Mouse (Mus musculus): Measurements from ENCODE around the gene Cap1. TPM values are rescaled to one million over a fixed set of nuclear protein-coding genes. Genes with fewer than 3 reads are reported as not detected.
A peak's percentile ranks its signal among the peaks of the same experiment; 100 is the strongest.

Gene Cap1
- polyA plus RNA-seq (2015; fragmentation: Nextera tagmentation; extraction: Ambion mirVana) = 69.2 and 75.5 TPM in 2 replicates

DNA sequence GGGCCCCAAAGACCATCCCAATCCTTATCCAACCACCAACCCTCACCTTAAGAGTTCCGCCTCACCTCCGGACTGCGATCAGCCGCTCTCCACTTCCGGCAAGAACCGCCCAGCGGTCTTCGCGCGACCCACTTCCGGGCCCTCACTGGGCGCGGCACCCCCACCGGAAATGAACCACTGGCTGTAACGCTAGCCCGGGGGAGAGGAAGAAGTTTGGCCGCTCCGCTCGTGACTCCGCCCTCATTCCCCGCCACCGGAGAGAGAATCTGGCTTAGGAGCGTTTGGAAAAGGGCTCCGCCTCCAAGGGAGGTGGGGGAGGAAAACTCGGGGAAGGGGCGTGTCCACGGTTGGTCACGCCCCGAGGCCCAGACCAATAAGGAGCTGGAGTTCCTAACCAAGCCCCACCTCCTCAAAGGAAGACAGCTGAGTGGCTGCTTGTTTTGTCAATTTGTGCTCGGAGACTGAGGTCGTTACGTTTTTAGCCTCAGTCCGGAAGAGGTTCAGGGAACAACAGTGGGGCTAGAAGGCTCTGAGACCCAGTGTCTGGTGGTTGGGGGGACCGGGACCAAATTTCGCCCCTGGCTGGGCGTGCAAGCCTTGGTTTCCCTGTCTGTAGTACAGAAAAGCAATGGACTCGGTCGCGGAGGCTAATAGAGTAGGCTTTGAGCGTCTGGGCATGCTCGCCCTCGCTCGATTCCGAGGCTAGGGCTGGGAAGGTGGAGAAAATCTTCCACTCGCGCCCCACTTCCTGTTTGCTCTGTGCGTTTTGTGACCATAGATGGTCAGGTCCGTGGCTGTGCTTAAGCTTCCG, at the start of gene Cap1:
Cap1 (minus strand) TSS at position 289 of the 811 bp plus-strand sequence.
- WGBS = under 1% methylated on average over 49 of the region's 49 CpGs
- Histone ChIP-seq H3K9ac (peak within 1 kb of the TSS; percentile 84), H3K27ac (replicated peaks) (peak within 1 kb of the TSS; percentile 99), H3K36me3 (no peaks in the 10 kb centered on the region), H3K9me3 (no peaks in the 10 kb centered on the region), H3K4me1 (replicated peaks) (peaks cover 44% of the 10 kb centered on the region), H3K4me2 (peak within 1 kb of the TSS; percentile 79), H3K27me3 (no peaks in the 10 kb centered on the region), H3K4me3 (peak within 1 kb of the TSS; percentile 74)
- peak; percentile 97 for ATAC-seq (ENCODE audit: low read depth)

DNA sequence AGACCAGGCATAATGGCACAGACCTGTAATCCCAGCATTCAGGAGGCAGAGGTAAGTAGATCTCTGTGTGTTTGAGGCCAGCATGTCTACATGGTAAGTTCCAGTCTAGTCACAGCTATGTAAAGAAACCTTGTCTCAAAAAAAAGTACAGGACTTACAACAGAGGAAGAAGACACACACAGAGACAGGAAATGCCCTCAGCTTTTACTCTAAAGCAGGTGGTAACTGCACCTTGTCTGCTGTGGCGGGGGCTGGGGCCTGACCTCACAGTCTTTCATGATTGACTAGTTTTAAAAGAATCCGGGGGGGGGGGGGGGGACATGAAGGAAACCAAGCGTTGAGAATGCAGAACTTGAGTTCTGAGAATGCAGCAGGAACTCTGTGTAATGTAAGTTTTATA, 48.0 kb upstream of the Cap1 start:
- 57% methylated on average over 3 of the region's 3 CpGs for WGBS
- Histone ChIP-seq H3K36me3 (no peaks in the 10 kb centered on the region), H3K4me2 (no peak overlapping the region), H3K9ac (no peak overlapping the region), H3K27ac (replicated peaks) (no peak overlapping the region), H3K9me3 (no peaks in the 10 kb centered on the region), H3K27me3 (no peaks in the 10 kb centered on the region), H3K4me3 (no peak overlapping the region), H3K4me1 (replicated peaks) (no peaks in the 10 kb centered on the region)
- no peak for ATAC-seq (ENCODE audit: low read depth)

DNA sequence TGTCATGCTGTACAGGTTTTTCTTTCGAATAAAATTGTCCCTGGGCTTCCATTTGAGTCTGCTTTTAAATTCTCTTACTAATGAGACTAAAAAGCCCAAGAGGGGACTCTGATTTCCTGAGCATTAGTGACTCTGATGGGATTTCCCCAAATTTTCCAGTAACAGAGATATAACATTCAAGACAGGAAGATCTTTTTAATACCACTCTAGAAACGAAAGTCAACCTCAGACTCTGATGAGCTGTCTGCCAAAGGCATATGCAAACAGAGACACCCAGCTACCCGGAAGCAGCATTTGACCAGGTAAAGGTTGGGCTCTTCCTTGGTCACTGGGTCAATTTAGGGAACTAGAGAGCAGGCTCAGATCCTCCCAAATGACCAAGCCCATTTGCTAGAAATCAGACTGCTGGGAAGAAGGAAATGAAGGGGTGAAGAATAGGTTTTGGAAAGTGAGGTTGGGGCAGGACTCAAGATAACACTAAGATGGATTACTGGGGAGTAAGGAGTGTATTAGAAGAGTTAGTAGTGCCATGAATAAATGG, 47.3 kb upstream of the Cap1 start:
- H3K27me3 ChIP-seq = no peaks in the 10 kb centered on the region
- H3K4me2 ChIP-seq = no peak overlapping the region
- ATAC-seq (ENCODE audit: low read depth) = no peak
- H3K4me1 ChIP-seq (replicated peaks) = no peaks in the 10 kb centered on the region
- no peak overlapping the region for H3K9ac ChIP-seq
- no peak overlapping the region for H3K27ac ChIP-seq (replicated peaks)
- H3K9me3 ChIP-seq = no peaks in the 10 kb centered on the region
- no peaks in the 10 kb centered on the region for H3K36me3 ChIP-seq
- no peak overlapping the region for H3K4me3 ChIP-seq
- WGBS = 78% methylated on average over 3 of the region's 3 CpGs

DNA sequence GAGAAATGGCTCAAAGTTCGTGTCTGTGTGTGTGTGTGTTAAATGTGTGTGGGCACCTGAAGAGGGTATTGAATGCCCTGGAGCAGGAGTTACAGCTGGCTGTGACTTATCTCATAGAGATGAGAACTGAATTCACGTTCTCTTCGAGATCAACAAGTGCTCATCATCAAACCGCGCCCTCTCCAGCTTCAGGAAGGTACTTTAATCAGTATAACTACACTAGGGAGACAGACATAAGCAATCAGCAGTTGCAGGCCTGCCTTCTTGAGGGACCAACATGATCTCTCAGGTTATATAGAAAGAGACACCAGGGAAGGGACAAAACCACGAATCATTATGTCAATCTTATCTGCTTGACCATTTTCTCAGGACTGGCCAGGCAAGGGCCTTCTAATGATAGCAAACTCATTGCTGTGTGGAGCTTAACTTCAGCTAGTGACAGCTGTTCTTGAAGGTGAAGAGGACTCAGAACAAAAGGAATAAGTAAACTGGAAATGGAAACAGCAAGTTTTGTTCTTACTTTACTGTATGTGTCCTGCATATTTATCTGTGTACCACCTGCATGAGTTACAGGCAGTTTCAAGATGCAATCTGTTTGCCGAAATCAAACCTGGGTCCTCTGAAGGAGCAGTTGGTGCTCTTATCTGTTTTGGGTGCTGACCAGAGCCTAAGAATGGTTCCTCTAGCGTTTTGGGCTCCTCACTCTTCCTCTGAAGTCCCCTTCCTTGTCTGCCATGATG, 46.6 kb upstream of the Cap1 start:
- no peaks in the 10 kb centered on the region for H3K27me3 ChIP-seq
- no peaks in the 10 kb centered on the region for H3K9me3 ChIP-seq
- no peak overlapping the region for H3K4me2 ChIP-seq
- H3K4me1 ChIP-seq (replicated peaks) = no peaks in the 10 kb centered on the region
- H3K4me3 ChIP-seq = no peak overlapping the region
- 76% methylated on average over 8 of the region's 8 CpGs for WGBS
- H3K27ac ChIP-seq (replicated peaks) = no peak overlapping the region
- ATAC-seq (ENCODE audit: low read depth) = no peak
- no peak overlapping the region for H3K9ac ChIP-seq
- no peaks in the 10 kb centered on the region for H3K36me3 ChIP-seq

DNA sequence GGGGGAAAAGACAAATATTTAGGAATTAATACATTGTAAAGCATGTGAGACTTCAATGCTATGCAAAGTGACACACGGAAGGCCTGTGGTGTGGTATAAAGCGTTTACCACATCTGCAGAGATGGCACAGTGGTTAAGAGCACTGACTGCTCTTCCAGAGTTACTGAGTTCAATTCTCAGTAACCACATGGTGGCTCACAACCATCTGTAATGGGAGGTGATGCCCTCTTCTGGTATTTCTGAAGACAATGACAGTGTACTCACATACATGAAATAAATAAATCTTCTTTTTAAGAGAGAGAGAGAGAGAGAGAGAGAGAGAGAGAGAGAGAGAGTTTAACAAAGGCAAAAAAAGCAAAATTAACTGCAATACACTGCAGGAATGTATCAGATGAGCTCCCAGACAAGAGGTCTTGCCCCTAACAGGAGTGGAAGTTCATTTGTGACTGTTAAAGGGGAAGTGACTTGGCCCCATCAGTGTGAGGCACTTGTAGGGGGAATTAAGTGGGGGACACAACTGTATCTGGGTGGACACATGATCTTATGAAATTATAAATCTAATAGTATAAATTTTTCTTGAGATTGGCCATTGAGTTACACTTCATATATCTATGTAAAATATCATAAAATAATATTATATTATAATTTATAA, 45.2 kb upstream of the Cap1 start:
- Histone ChIP-seq H3K9ac (no peak overlapping the region), H3K4me2 (no peak overlapping the region), H3K27me3 (no peaks in the 10 kb centered on the region), H3K36me3 (no peaks in the 10 kb centered on the region), H3K4me1 (replicated peaks) (no peaks in the 10 kb centered on the region), H3K4me3 (no peak overlapping the region), H3K9me3 (no peaks in the 10 kb centered on the region), H3K27ac (replicated peaks) (no peak overlapping the region)
- ATAC-seq (ENCODE audit: low read depth) = no peak
- 87% methylated on average over 2 of the region's 2 CpGs for WGBS

DNA sequence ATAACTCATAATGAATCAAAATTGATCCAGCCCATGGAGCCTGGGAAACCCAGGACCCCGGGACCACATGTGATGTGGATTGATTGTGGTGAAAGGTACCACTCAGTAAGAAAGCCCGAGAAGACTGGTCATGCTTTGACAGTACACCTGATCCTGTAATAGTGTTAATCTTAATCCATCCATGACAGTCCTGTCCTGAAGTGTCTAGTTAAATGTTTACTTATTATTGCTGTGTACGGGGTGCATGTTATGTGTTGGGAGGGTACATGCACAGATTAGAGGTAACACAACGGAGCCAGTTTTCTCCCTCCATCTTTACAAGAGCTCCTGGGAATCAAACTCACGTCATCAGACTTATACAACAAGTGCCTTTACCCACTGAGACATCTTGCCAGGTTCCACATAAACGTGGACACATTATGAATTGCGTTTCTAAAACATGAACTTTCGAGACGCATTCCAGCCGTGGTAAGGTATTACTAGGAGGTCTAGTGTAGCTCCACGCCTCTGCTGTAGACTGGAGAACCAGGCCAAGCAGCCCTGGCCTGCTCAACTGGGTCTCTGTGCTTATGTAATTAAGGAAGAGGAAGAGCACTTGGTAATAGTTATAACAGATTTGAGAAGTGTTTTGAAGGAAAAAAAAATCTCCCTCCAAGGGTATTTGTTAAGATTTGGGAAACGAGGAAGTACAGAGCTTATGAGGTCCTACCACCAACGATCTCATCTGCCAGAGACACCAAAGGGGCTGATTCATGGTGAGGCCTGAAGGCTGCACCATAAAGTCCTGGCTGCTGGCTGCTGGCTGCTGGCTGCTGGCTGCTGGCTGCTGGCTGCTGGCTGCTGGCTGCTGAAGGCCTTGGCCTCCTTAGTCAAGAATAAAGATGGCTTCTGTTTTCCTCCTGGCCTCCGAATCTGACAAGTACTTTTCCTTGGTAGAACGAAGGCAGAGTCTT, 37.8 kb upstream of the Cap1 start:
- Histone ChIP-seq H3K36me3 (no peaks in the 10 kb centered on the region), H3K4me1 (replicated peaks) (0 out of 2 replicates have a peak, but pooled peaks cover 3% of the 10 kb centered on the region), H3K27ac (replicated peaks) (no peak overlapping the region), H3K4me3 (no peak overlapping the region), H3K9me3 (no peaks in the 10 kb centered on the region), H3K27me3 (no peaks in the 10 kb centered on the region), H3K4me2 (no peak overlapping the region), H3K9ac (no peak overlapping the region)
- ATAC-seq (ENCODE audit: low read depth) = no peak
- 90% methylated on average over 15 of the region's 15 CpGs for WGBS

DNA sequence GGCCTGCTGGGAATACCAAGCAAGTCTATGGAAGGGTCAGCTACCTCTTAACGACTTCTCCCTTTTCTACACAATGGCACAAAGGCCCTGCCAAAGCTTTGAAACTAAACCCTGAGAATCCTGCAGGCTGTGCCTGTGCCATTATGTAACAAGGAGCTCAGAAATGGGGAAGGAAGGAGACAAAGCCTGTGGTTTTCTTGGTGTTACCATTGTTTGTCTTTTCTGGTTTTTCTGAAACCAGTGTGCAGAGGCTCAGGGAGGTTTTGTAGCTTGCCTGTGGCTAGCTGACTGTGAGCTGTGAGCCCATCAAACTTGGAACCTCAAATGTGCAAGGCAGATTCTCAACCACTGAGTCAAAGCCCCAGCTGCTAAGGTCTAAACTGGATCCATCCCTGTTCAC, 37.0 kb upstream of the Cap1 start:
- Histone ChIP-seq H3K4me1 (replicated peaks) (0 out of 2 replicates have a peak, but pooled peaks cover 3% of the 10 kb centered on the region), H3K4me3 (no peak overlapping the region), H3K4me2 (no peak overlapping the region), H3K9ac (no peak overlapping the region), H3K9me3 (no peaks in the 10 kb centered on the region), H3K36me3 (no peaks in the 10 kb centered on the region), H3K27ac (replicated peaks) (no peak overlapping the region), H3K27me3 (no peaks in the 10 kb centered on the region)
- WGBS = 6% methylated on average over 1 of the region's 1 CpGs
- no peak for ATAC-seq (ENCODE audit: low read depth)

DNA sequence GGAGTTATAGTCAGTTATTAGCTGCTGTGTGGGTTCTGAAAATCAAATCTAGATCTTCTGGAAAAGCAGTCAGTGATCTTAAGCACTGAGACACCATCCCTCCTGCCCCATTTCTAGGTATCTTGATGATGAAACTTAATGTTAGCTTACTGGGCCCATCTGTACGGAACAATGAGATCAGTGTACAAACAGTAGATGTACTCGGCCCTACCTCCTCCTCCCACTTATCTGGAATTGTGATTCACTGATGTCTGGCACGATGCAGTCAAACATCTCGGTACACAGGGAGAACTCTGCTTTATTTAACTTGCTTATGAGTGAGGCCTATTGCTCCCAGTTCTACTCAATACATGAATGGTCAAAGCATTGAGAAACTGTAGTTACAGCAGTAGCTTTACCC, 30.1 kb upstream of the Cap1 start:
- ATAC-seq (ENCODE audit: low read depth) = no peak
- WGBS = 91% methylated on average over 4 of the region's 4 CpGs
- H3K4me1 ChIP-seq (replicated peaks) = no peaks in the 10 kb centered on the region
- H3K9me3 ChIP-seq = peaks cover 3% of the 10 kb centered on the region; the same call in 1 of the 2 replicates
- H3K27ac ChIP-seq (replicated peaks) = no peak overlapping the region
- H3K4me3 ChIP-seq = no peak overlapping the region
- H3K4me2 ChIP-seq = no peak overlapping the region
- no peaks in the 10 kb centered on the region for H3K27me3 ChIP-seq
- H3K9ac ChIP-seq = no peak overlapping the region
- H3K36me3 ChIP-seq = no peaks in the 10 kb centered on the region

DNA sequence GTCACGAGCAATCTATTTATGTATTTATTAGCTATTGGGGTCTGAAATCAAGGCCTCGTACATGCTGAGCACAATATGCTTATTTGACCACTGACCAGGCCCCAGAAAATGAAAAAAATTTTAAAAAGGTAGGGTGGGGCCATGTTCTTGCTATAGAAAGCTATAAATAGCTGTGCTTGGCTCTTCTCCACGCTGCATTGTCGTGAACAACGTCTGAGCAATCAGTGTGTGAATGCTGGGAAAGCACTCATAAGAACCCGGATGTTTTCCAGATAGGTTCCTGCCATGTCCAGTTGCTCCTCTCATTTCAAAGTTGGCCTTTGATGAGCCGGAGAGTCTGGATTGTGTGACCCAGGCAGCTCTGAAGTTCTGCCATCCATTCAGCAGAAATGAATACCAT, 28.3 kb upstream of the Cap1 start:
- Histone ChIP-seq H3K27me3 (no peaks in the 10 kb centered on the region), H3K4me3 (no peak overlapping the region), H3K4me2 (no peak overlapping the region), H3K4me1 (replicated peaks) (no peaks in the 10 kb centered on the region), H3K36me3 (no peaks in the 10 kb centered on the region), H3K9me3 (peaks cover 3% of the 10 kb centered on the region; the same call in 1 of the 2 replicates), H3K27ac (replicated peaks) (no peak overlapping the region), H3K9ac (no peak overlapping the region)
- no peak for ATAC-seq (ENCODE audit: low read depth)
- WGBS = 81% methylated on average over 7 of the region's 7 CpGs

DNA sequence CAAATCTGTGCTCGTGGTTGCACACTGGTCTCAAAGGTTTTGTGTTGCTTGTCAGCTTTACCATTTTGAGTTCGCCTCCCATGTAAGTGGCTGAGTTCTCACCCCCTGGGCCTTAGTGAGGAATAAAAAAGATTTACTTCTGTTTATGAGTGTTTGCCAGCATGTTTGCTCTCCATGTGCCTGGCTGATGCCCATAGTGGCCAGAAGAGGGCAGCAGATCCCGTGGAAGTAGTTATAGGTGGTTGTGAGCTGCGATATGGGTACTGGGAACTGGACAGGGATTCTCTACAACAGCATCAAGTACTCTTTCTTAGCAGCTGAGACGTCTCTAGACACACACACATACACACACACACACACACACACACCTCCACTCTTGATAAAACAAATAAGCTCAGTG, 26.8 kb upstream of the Cap1 start:
- no peaks in the 10 kb centered on the region for H3K27me3 ChIP-seq
- H3K4me1 ChIP-seq (replicated peaks) = no peaks in the 10 kb centered on the region
- no peak overlapping the region for H3K27ac ChIP-seq (replicated peaks)
- no peak for ATAC-seq (ENCODE audit: low read depth)
- no peak overlapping the region for H3K4me2 ChIP-seq
- WGBS = 64% methylated on average over 5 of the region's 5 CpGs
- H3K36me3 ChIP-seq = no peaks in the 10 kb centered on the region
- peaks cover 4% of the 10 kb centered on the region for H3K9me3 ChIP-seq
- no peak overlapping the region for H3K9ac ChIP-seq
- H3K4me3 ChIP-seq = no peak overlapping the region

DNA sequence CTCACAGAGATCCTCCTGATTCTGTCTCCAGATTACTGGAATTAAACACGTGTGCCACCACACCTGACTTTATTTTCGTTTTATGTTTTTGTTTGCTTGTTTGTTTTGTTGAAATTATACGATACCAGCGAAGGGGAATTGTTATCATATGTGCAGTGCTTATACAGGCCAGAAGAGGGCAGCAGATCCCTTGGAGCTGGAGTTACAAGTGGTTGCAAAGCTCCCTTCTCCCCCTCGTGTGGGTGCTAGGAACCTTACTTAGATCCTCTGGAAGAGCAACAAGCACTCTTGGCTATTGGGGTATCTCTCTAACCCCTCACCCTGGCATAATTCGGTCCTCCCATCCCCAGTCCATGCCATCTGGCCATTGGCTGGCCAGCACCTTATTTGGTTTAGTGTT, 24.7 kb upstream of the Cap1 start:
- Histone ChIP-seq H3K36me3 (no peaks in the 10 kb centered on the region), H3K27me3 (no peaks in the 10 kb centered on the region), H3K9me3 (peaks cover 6% of the 10 kb centered on the region), H3K4me2 (no peak overlapping the region), H3K4me3 (no peak overlapping the region), H3K9ac (no peak overlapping the region), H3K27ac (replicated peaks) (no peak overlapping the region), H3K4me1 (replicated peaks) (no peaks in the 10 kb centered on the region)
- 46% methylated on average over 6 of the region's 6 CpGs for WGBS
- ATAC-seq (ENCODE audit: low read depth) = no peak
